Mouse (Mus musculus) liver, embryonic 12.5 days (tissue): ENCODE measurements around the gene Fktn. TPM values are rescaled to one million over a fixed set of nuclear protein-coding genes. Genes with fewer than 3 reads are reported as not detected.
"Not testable (repeated sequence)": the region's sequence is repeated elsewhere in the genome, so short reads cannot be mapped to it uniquely, and the experiment has no call there.

Experiments
- ATAC-seq: fragments of 200-750 bp; cut with Nextera tagmentation; 2 replicates; pipeline ENCODE4 v1.8.0; 2017; ENCODE audit warnings: moderate number of reproducible peaks, mild to moderate bottlenecking, moderate library complexity
- H3K27ac ChIP-seq: fragments of 300-500 bp; sonication (generic); 2 replicates; pipeline ENCODE4 v1.5.1; 2016; ENCODE audit warnings: mild to moderate bottlenecking
- H3K27me3 ChIP-seq: fragments of 300-500 bp; sonication (generic); replicated peaks from 2 replicates; pipeline ENCODE4 v1.6.1; 2016; ENCODE audit warnings: mild to moderate bottlenecking, moderate library complexity
- H3K36me3 ChIP-seq: fragments of 300-500 bp; sonication (generic); 2 replicates; pipeline ENCODE4 v1.6.1; 2016; ENCODE audit warnings: mild to moderate bottlenecking, moderate library complexity
- H3K4me1 ChIP-seq: fragments of 300-500 bp; sonication (generic); 2 replicates; pipeline ENCODE4 v1.6.1; 2016
- H3K4me2 ChIP-seq: fragments of 300-500 bp; sonication (generic); 2 replicates; pipeline ENCODE4 v1.6.1; 2016; ENCODE audit warnings: mild to moderate bottlenecking, moderate library complexity
- H3K4me3 ChIP-seq: fragments of 300-500 bp; sonication (generic); 2 replicates; pipeline ENCODE4 v1.5.1; 2016; ENCODE audit warnings: mild to moderate bottlenecking, moderate library complexity
- H3K9ac ChIP-seq: fragments of 300-500 bp; sonication (generic); 2 replicates; pipeline ENCODE4 v1.6.1; 2016; ENCODE audit warnings: mild to moderate bottlenecking, moderate library complexity
- H3K9me3 ChIP-seq: fragments of 300-500 bp; sonication (generic); replicated peaks from 2 replicates; pipeline ENCODE4 v1.6.1; 2016; ENCODE audit warnings: mild to moderate bottlenecking, moderate library complexity
- WGBS: fragments of 180-500 bp; shearing (Covaris S2); methylation state at CpG from one replicate; pipeline ENCODE4 v1.1.7; 2016; ENCODE audit not compliant: insufficient replicate concordance; 5-methylcytosine and 5-hydroxymethylcytosine counted together
- polyA plus RNA-seq: library from polyadenylated mRNA; unstranded; fragments of >200 nt; fragmentation: Nextera tagmentation; extraction: Ambion mirVana; gene quantifications from 2 replicates; pipeline ENCODE4 v1.2.1, GENCODE M21; 2016

The Fktn gene
- polyA plus RNA-seq = 6.1 and 7.0 TPM in 2 replicates

GRCm38 (mm10) chr4:53713704-53714050 lies at the start of gene Fktn:
Fktn (plus strand) TSS chr4:53713998.
- Histone ChIP-seq H3K36me3 (no peaks in the 10 kb centered on the region), H3K27ac (peak within 1 kb of the TSS; percentile 42), H3K4me2 (peak within 1 kb of the TSS; percentile 66), H3K9ac (peak within 1 kb of the TSS; percentile 75), H3K27me3 (0 out of 2 replicates have a peak, but pooled peaks cover 3% of the 10 kb centered on the region), H3K9me3 (no peaks in the 10 kb centered on the region), H3K4me1 (peaks cover 12% of the 10 kb centered on the region; the same call in 1 of the 2 replicates), H3K4me3 (peak within 1 kb of the TSS; percentile 71)
- peak; percentile 73 for ATAC-seq
- WGBS = 3% methylated on average over 7 of the region's 7 CpGs

- Histone ChIP-seq H3K36me3 (peaks cover 10% of the 10 kb centered on the region; the same call in 1 of the 2 replicates), H3K27ac (no peak overlapping the region), H3K9me3 (no peaks in the 10 kb centered on the region), H3K4me3 (no peak overlapping the region), H3K27me3 (no peaks in the 10 kb centered on the region), H3K9ac (no peak overlapping the region), H3K4me1 (no peaks in the 10 kb centered on the region; the same call in 1 of the 2 replicates), H3K4me2 (no peak overlapping the region)
- no peak for ATAC-seq
- WGBS = 38% methylated on average over 8 of the region's 8 CpGs
Observed at GRCm38 (mm10) chr4:53682092-53682491, 31.7 kb upstream of the Fktn start.

GRCm38 (mm10) chr4:53688965-53689364 lies 24.8 kb upstream of the Fktn start:
- no peaks in the 10 kb centered on the region for H3K9me3 ChIP-seq
- H3K9ac ChIP-seq = no peak overlapping the region
- H3K4me3 ChIP-seq = no peak overlapping the region
- H3K27me3 ChIP-seq = no peaks in the 10 kb centered on the region
- no peak for ATAC-seq
- no peak overlapping the region for H3K27ac ChIP-seq
- 65% methylated on average over 4 of the region's 4 CpGs for WGBS
- no peak overlapping the region for H3K4me2 ChIP-seq
- H3K36me3 ChIP-seq = no peaks in the 10 kb centered on the region
- no peaks in the 10 kb centered on the region for H3K4me1 ChIP-seq

GRCm38 (mm10) chr4:53691418-53691817 lies 22.4 kb upstream of the Fktn start:
- H3K4me3 ChIP-seq = no peak overlapping the region
- H3K9me3 ChIP-seq = no peaks in the 10 kb centered on the region
- 64% methylated on average over 1 of the region's 1 CpGs for WGBS
- H3K36me3 ChIP-seq = no peaks in the 10 kb centered on the region
- no peak overlapping the region for H3K27ac ChIP-seq
- no peaks in the 10 kb centered on the region for H3K4me1 ChIP-seq
- ATAC-seq = no peak
- H3K4me2 ChIP-seq = no peak overlapping the region
- no peak overlapping the region for H3K9ac ChIP-seq
- H3K27me3 ChIP-seq = no peaks in the 10 kb centered on the region

- H3K4me3 ChIP-seq, H3K27me3 ChIP-seq, H3K4me1 ChIP-seq, H3K27ac ChIP-seq, H3K9me3 ChIP-seq, H3K4me2 ChIP-seq, H3K9ac ChIP-seq, ATAC-seq, H3K36me3 ChIP-seq: not testable (repeated sequence)
Observed at GRCm38 (mm10) chr4:53709166-53709565, 4.6 kb upstream of the Fktn start.

GRCm38 (mm10) chr4:53710021-53710420 lies 3.8 kb upstream of the Fktn start:
- 67% methylated on average over 2 of the region's 2 CpGs for WGBS
- Histone ChIP-seq H3K4me1 (peaks cover 8% of the 10 kb centered on the region; the same call in 1 of the 2 replicates), H3K4me3 (no peak overlapping the region), H3K27ac (no peak overlapping the region), H3K27me3 (0 out of 2 replicates have a peak, but pooled peaks cover 3% of the 10 kb centered on the region), H3K9me3 (no peaks in the 10 kb centered on the region), H3K36me3 (no peaks in the 10 kb centered on the region), H3K9ac (no peak overlapping the region), H3K4me2 (no peak overlapping the region)
- no peak for ATAC-seq

GRCm38 (mm10) chr4:53710555-53711328 lies 3.1 kb upstream of the Fktn start:
- ATAC-seq = no peak
- H3K9me3 ChIP-seq = no peaks in the 10 kb centered on the region

GRCm38 (mm10) chr4:53714051-53714814 lies 435 bp downstream of the Fktn start:
- H3K27me3 ChIP-seq = 0 out of 2 replicates have a peak, but pooled peaks cover 3% of the 10 kb centered on the region
- H3K36me3 ChIP-seq = no peaks in the 10 kb centered on the region
- H3K9me3 ChIP-seq = no peaks in the 10 kb centered on the region
- H3K4me1 ChIP-seq = peaks cover 12% of the 10 kb centered on the region; the same call in 1 of the 2 replicates
- peak overlapping the region; percentile 75 for H3K9ac ChIP-seq
- H3K4me3 ChIP-seq = peak overlapping the region; percentile 71
- H3K27ac ChIP-seq = peak overlapping the region; percentile 42
- peak; percentile 91 for ATAC-seq
- H3K4me2 ChIP-seq = peak overlapping the region; percentile 66
- 5% methylated on average over 58 of the region's 58 CpGs for WGBS

More at GRCm38 (mm10) chr4:53710555-53711328, 3.1 kb upstream of the Fktn start:
- H3K4me2 ChIP-seq = no peak overlapping the region
- no peak overlapping the region for H3K9ac ChIP-seq
- H3K4me3 ChIP-seq = no peak overlapping the region
- H3K4me1 ChIP-seq = peaks cover 12% of the 10 kb centered on the region; the same call in 1 of the 2 replicates
- WGBS = 72% methylated on average over 6 of the region's 6 CpGs
- 0 out of 2 replicates have a peak, but pooled peaks cover 3% of the 10 kb centered on the region for H3K27me3 ChIP-seq
- no peak overlapping the region for H3K27ac ChIP-seq
- no peaks in the 10 kb centered on the region for H3K36me3 ChIP-seq

GRCm38 (mm10) chr4:53715977-53716376 lies 2.2 kb downstream of the Fktn start:
- H3K36me3 ChIP-seq = peaks cover 2% of the 10 kb centered on the region; the same call in 1 of the 2 replicates
- ATAC-seq = no peak

GRCm38 (mm10) chr4:53717546-53717945 lies 3.7 kb downstream of the Fktn start:
- H3K27me3 ChIP-seq = no peaks in the 10 kb centered on the region
- H3K4me3 ChIP-seq = no peak overlapping the region
- H3K4me2 ChIP-seq = no peak overlapping the region
- no peaks in the 10 kb centered on the region for H3K9me3 ChIP-seq
- H3K27ac ChIP-seq = no peak overlapping the region
- no peak for ATAC-seq
- 66% methylated on average over 4 of the region's 4 CpGs for WGBS
- peaks cover 3% of the 10 kb centered on the region; the same call in 1 of the 2 replicates for H3K36me3 ChIP-seq
- no peak overlapping the region for H3K9ac ChIP-seq
- H3K4me1 ChIP-seq = peaks cover 12% of the 10 kb centered on the region; the same call in 1 of the 2 replicates

More at GRCm38 (mm10) chr4:53715977-53716376, 2.2 kb downstream of the Fktn start:
- Histone ChIP-seq H3K4me2 (no peak overlapping the region), H3K4me1 (peaks cover 12% of the 10 kb centered on the region; the same call in 1 of the 2 replicates), H3K27ac (no peak overlapping the region), H3K9me3 (no peaks in the 10 kb centered on the region), H3K9ac (no peak overlapping the region), H3K27me3 (0 out of 2 replicates have a peak, but pooled peaks cover 3% of the 10 kb centered on the region), H3K4me3 (no peak overlapping the region)

GRCm38 (mm10) chr4:53718261-53718660 lies 4.5 kb downstream of the Fktn start:
- Histone ChIP-seq H3K9ac (no peak overlapping the region), H3K4me1 (peaks cover 12% of the 10 kb centered on the region; the same call in 1 of the 2 replicates), H3K9me3 (no peaks in the 10 kb centered on the region), H3K36me3 (peaks cover 3% of the 10 kb centered on the region; the same call in 1 of the 2 replicates), H3K4me2 (no peak overlapping the region), H3K4me3 (no peak overlapping the region), H3K27ac (no peak overlapping the region), H3K27me3 (no peaks in the 10 kb centered on the region)
- no peak for ATAC-seq
- 63% methylated on average over 5 of the region's 5 CpGs for WGBS

- WGBS = 79% methylated on average over 4 of the region's 4 CpGs
- Histone ChIP-seq H3K9ac (no peak overlapping the region), H3K9me3 (no peaks in the 10 kb centered on the region), H3K36me3 (peaks cover 3% of the 10 kb centered on the region; the same call in 1 of the 2 replicates), H3K27ac (no peak overlapping the region), H3K4me1 (no peaks in the 10 kb centered on the region), H3K4me3 (no peak overlapping the region), H3K27me3 (no peaks in the 10 kb centered on the region), H3K4me2 (no peak overlapping the region)
- no peak for ATAC-seq
Observed at GRCm38 (mm10) chr4:53722506-53722905, 8.7 kb downstream of the Fktn start.
